Comparison of ENCODE assay signal across 18 mouse cellular contexts in the genomic region with DNA sequence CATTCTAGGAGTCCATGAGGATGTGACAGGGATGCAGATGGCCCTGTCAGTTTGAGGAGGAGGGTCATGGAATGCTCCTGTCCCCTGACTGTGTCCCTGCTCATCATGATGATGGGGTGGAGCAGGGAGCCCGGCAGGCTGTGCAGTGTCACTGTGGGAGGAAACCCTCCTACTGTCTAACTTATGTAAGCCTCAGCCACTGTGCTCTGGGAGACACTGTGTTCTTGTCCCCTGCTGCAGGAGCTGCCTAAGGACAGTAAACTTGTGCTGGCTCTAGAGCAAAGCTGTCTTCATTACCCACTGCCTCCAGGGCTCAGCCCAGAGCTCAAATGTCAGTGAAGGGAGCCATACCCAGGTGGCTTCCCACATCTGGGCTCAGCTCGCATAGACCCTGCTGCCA.
DNase-seq lines count a peak whose midpoint lies in the region.
"Had no signal": no experiment of that assay in that cellular context is flagged by ENCODE, and none has a peak within 500 bp of the region (broad histone marks: within the 10 kb centered on the region; RNA-seq: fewer than 3 reads in every experiment).

No protein-coding gene starts in this region.

- DNase-seq in gastrocnemius, adult 18-20 months (ENCODE audit: low spot score): peak; percentile 16
- no peak for DNase-seq in gastrocnemius, postnatal 10 days
- peak; percentile 34 for DNase-seq in layer of hippocampus, adult 9-11 months
- DNase-seq in layer of hippocampus, postnatal 14 days (ENCODE audit: low spot score in 2 of 2): no peak
- DNase-seq in left cerebral cortex, postnatal 25 days (ENCODE audit: low spot score in 2 of 2): peak; percentile 38 to 57
- no peak for DNase-seq in left cerebral cortex, postnatal 4 days
- DNase-seq in ovary, postnatal 36 days (ENCODE audit: low spot score): no peak
- DNase-seq: adrenal gland, adult 2 months; B cell, adult 2 months; cerebellum, adult 8-10 months; cerebellum, postnatal 25 days; forebrain, postnatal 0 days; heart, postnatal 14 days; kidney, adult 8-10 months; kidney, postnatal 4 days; lung, embryonic 14.5 days; lung, postnatal 14 days; thymus, postnatal 4 days had no signal

- intact Hi-C loops in left cerebral cortex, postnatal 25 days (cut with DNase I): no loop called here
- intact Hi-C loops in left cerebral cortex, postnatal 4 days (cut with DNase I): no loop called here

Comparison
In these comparisons a context has a peak if more than half of its experiments do, and no peak if none do; other contexts are left out.
1. DNase-seq: peak in gastrocnemius, adult 18-20 months (single experiment), layer of hippocampus, adult 9-11 months (single experiment) and left cerebral cortex, postnatal 25 days (2 of 2); none in gastrocnemius, postnatal 10 days (single experiment), layer of hippocampus, postnatal 14 days (0 of 2), left cerebral cortex, postnatal 4 days (single experiment) and ovary, postnatal 36 days (single experiment).